Mouse (Mus musculus): ENCODE measurements at regions not wholly inside any gene's neighbourhood (a gene's known extent, or its start where the extent isn't known, plus 50 kb on each side); places are given as distances from the start of the nearest gene placed in this dataset.

DNA sequence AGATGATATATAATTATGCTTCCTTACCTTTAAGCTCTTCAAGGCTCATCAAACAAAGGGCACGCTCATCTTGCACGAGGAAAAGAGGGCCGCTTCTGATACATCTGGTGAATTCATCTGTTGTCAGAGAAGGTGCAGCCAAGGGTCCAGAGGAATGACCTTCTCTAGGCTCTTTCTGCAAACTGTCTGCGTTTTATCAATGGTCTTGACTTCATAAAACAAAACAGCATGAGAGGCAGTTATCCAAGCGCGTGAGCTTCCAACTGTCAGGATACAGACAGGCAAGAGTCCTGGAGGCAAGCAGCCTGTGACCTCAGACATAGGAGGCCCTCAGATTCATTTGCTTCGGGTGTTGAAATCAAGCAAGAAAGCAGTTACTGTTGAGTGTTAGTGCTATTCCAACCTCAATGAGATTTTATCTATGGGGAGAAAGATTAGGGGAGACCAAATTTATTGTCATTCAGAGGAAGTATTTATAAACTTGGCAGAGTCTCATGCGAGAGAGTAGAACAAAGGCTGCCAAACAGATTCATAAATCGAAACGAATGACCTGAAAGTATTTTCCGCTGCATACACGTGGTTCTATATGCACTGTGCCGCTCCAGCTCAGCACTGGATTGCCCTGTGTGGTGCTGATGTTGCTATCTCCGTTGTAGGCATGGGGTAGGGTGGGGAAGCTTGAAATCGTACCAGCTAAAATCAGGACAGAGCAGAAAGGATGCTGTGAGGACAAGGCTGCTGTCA, 107.2 kb upstream of the Vangl1 start:
- no peak for DNase-seq (ENCODE audit: low spot score in 2 of 2)

DNA sequence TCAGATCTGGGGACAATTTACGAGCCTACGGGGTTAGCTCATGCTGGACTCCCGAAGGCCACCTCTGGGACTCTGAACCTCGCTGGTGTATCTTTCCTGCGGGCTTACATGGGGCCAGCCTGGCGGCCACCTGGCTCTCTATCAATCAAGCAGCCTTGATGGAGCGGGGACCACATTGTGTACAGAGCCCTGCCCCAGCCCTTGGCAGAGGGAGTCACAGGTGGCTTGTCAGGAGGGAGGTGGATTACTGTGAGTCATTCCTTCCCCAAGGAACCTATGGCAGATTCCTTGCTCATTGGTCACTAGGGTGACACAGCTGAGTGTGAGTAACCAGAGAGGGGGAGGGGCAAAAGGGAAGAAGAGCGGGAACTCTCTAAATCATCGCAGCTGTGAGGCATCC, 105.8 kb upstream of the Vangl1 start:
- DNase-seq (ENCODE audit: low spot score in 2 of 2), result no peak

- peak in 1 of 2 experiments; percentile 42 for DNase-seq (ENCODE audit: low spot score in 2 of 2)
Observed at GRCm38 (mm10) chr3:102309756-102310155, 105.3 kb upstream of the Vangl1 start.

DNA sequence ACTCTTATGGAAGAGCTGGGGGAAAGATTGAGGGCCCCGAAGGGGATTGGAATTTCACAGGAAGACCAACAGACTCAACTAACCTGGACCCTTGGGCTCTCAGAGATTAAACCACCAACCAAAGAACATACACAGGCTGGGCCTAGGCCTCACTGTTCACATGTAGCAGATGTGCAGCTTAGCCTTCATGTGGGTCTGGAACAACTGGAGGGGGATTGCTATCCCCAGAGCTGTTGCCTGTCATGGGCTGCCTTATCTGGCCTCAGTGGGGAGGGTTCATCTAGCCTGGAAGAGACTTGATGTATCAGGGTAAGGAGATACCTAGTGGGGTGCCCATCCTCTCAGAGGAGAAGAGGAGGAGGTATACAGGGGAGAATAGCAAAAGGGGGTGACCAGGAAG, 103.2 kb upstream of the Vangl1 start:
- no peak for DNase-seq (ENCODE audit: low spot score in 2 of 2)

DNA sequence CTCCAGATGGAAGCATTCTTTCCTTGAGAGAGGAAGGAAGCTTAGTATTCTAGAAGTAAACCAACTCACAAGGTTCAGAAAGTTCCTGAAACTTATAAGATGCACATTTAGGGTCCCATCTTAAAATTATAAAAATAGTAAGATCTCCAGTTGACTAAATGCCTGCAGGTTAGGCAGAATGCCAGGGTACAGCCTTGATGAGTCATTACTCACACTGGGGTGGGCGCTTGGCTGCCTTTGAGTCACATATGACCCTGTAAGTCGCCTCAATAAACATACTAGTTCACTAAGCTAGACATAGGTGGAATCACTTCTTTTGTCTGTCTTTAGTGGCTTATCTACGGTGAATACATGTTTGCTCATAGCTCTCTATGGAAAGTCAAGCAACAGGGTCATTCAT, 87.9 kb upstream of the Vangl1 start:
- no peak for DNase-seq (ENCODE audit: low spot score in 2 of 2)

DNA sequence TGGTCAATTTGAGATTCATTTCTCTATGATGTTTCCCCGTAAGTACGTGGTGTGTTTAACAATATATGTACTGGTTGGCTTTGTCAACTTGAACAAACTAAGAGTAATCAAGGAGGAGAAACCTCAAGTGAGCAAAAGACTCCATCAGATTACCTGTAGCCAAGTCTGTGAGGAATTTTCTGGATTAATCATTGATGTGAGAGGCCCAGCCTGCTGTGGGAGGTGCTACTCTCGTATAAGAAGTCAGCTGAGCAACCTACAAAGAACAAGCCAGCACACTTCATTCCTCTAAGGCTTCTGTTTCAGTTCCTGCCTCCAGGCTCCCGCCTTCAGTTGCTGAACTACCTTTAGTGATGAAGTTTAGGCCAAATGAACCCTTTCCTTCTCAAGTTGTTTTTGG, 77.5 kb upstream of the Vangl1 start:
- no peak for DNase-seq (ENCODE audit: low spot score in 2 of 2)

- no peak for DNase-seq (ENCODE audit: low spot score in 2 of 2)
Observed at GRCm38 (mm10) chr3:102276758-102277157, 72.3 kb upstream of the Vangl1 start.

DNA sequence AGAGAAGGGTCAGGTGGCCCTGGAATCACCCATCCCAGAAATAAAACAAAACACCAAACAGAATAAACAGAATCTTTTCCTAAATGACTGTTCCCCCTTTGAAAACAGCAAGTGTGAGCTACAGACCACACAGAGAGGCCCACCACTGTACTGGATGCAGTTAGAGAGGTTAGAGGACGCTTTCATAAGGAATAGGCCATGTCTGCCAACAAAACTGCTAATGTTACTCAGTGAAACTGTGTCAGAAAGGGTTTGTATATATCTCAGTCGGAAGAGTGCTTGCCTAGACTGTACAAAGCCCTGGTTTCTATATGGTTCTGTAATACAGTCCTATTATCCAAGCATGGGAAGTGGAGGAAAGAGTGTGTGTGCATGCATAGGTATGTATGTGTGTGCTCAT, 71.8 kb upstream of the Vangl1 start:
- DNase-seq (ENCODE audit: low spot score in 2 of 2), result no peak

DNA sequence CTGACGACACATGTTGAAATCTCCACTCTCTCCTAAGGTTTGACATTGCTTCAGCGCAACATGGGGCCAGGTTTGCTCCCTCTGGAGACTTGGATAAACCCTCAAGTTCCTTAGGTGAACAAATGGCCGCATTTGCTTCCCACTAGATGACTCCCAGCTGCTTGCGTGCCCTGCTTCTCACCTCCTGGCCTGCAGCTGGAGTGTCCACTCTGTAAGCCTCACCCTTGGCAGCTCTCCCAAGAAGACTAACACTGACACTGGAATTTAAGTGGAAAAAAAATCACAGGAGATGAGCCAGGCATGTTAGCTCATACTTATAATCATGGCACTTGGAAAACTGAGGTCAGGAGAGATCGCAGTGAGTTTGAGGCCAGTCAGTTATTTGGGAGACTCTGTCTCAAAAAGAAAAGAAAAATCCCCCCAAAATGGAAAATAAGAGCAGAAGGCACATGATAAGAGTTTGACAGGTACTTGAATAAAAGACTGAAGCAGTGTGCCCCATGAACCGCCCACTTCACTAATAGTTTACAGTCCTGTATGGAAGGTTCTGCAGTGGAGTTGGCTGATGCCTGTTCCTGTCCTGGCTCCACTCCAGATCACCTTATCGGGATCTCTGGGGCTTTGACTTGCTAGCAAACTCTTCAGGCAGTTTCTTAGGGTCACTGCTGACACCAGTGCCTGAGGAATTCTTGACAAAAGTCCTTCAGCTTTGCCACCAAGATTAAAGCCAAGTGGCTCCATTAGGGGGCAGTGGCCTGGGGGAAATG, 70.9 kb upstream of the Vangl1 start:
- DNase-seq (ENCODE audit: low spot score in 2 of 2), result no peak

GRCm38 (mm10) chr3:102270779-102271178, 66.3 kb upstream of the Vangl1 start:
- DNase-seq (ENCODE audit: low spot score in 2 of 2), result no peak

DNA sequence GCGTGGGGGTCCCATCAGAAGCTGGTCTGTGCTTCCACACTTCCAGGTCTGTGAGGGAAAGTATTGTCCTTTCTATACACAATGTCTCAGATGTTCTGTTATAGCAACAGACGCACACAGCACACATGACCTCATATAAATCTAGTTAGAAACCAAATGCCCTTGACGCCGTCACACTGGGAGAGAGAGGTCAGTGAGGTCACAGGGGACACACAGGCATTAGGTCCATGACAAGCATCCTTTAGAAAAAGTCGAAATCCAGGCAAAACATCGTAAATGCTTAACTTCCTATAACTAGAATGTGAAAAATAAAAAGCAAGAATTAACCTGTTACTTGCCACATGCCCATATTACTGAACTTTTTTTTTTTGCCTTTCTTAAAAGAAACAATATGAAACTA, 65.8 kb upstream of the Vangl1 start:
- no peak for DNase-seq (ENCODE audit: low spot score in 2 of 2)

DNA sequence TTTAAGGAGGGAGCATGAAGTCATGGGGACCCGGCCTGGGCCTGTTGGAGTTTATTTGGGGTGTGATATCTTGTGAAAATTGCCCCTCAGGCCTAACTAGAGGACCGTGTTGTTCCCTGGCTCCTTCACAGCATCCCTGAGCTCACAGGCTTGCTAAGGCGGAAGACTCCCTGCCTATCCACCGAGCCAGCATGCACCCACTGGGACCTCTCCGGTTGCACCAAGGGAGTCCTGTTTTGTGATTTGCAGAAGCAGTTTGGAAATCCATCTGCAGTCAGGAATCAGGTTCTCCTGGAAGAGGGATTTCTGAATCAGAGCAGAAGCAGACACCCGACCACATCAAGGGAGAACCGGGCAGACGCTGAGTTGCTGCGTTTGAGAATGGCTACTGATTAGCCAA, 61.6 kb upstream of the Vangl1 start:
- no peak for DNase-seq (ENCODE audit: low spot score in 2 of 2)

DNA sequence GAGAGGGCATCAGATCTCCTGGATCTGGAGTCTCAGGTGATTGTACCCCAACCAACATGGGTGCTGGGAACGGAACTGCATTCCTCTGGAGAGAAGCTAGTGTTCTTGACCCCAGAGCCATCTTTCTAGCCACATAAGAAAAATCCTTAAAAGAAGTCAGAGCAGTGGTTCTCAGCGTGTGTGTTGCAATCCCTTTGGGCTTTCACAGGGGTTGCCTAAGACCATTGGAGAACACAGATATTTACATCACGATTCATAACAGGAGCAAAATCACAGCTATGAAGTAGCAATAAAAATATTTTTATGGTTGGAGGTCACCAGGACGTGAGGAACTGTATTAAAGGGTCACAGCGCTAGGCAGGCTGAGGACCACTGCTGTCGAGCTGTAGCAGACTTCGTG, 60.7 kb upstream of the Vangl1 start:
- DNase-seq (ENCODE audit: low spot score in 2 of 2), result no peak

DNA sequence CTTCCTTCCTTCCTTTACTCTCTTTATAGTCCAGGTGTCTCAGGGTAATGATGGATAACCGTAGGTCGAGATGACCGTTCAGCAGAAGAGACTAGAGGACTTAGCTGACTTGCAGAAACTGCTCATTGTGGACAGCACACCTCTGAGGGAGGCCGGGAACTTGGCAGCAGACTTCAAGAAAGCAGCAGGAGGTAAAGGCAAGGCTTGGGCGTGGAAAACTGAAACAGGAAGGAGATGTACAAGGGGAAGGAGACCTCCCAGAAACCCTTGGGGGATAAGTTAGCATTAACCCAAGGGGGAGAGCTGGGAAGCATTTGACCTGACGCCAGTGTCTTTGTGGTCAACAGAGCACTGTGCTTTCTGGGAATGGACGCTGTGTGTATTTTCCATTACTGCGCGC, 58.8 kb upstream of the Vangl1 start:
- no peak for DNase-seq (ENCODE audit: low spot score in 2 of 2)

- DNase-seq (ENCODE audit: low spot score in 2 of 2), result no peak
Observed at GRCm38 (mm10) chr3:102262665-102263064, 58.2 kb upstream of the Vangl1 start.

- no peak for DNase-seq (ENCODE audit: low spot score in 2 of 2)
Observed at GRCm38 (mm10) chr3:102261517-102261916, 57.0 kb upstream of the Vangl1 start.

Measured in spleen, postnatal 10 days (tissue).